Mouse (Mus musculus) midbrain, embryonic 16.5 days (tissue): ENCODE data around the gene Atp2a2. TPM values are rescaled to one million over a fixed set of nuclear protein-coding genes. Genes with fewer than 3 reads are reported as not detected.
A peak's percentile ranks its signal among the peaks of the same experiment; 100 is the strongest.

Source experiments
- ATAC-seq: fragments of 200-750 bp; cut with Nextera tagmentation; 2 replicates; pipeline ENCODE4 v1.8.0; 2017; ENCODE audit warnings: moderate TSS enrichment
- H3K27ac ChIP-seq: fragments of 300-500 bp; sonication (generic); 2 replicates; pipeline ENCODE4 v1.5.1; 2014; ENCODE audit warnings: mild to moderate bottlenecking, low read length, mixed read lengths
- H3K27me3 ChIP-seq: fragments of 300-500 bp; sonication (generic); 2 replicates; pipeline ENCODE4 v1.6.1; 2014; ENCODE audit warnings: low read depth, low read length, mixed read lengths; ENCODE audit not compliant: control insufficient read depth, insufficient read depth
- H3K36me3 ChIP-seq: fragments of 300-500 bp; sonication (generic); 2 replicates; pipeline ENCODE4 v1.6.1; 2014; ENCODE audit warnings: mild to moderate bottlenecking, low read length, moderate library complexity, mixed read lengths; ENCODE audit not compliant: control insufficient read depth, insufficient read depth
- H3K4me1 ChIP-seq: fragments of 300-500 bp; sonication (generic); 2 replicates; pipeline ENCODE4 v1.6.1; 2014; ENCODE audit warnings: mild to moderate bottlenecking, low read length, mixed read lengths; ENCODE audit not compliant: control insufficient read depth, insufficient read depth
- H3K4me2 ChIP-seq: fragments of 300-500 bp; sonication (generic); 2 replicates; pipeline ENCODE4 v1.6.1; 2014; ENCODE audit warnings: mild to moderate bottlenecking, low read length, mixed read lengths
- H3K4me3 ChIP-seq: fragments of 300-500 bp; sonication (generic); 2 replicates; pipeline ENCODE4 v1.5.1; 2014; ENCODE audit warnings: low read depth, mild to moderate bottlenecking, low read length, moderate library complexity, mixed read lengths
- H3K9ac ChIP-seq: fragments of 300-500 bp; sonication (generic); 2 replicates; pipeline ENCODE4 v1.6.1; 2014; ENCODE audit warnings: low read depth, low read length, mixed read lengths
- H3K9me3 ChIP-seq: fragments of 300-500 bp; sonication (generic); replicated peaks from 2 replicates; pipeline ENCODE4 v1.6.1; 2014; ENCODE audit warnings: mild to moderate bottlenecking, low read length, mixed read lengths; ENCODE audit not compliant: control insufficient read depth, poor library complexity, severe bottlenecking
- WGBS: fragments of 180-500 bp; shearing (Covaris S2); extraction: QIAGEN DNeasy Blood & Tissue Kit; methylation state at CpG from one replicate; pipeline ENCODE4 v1.1.7; 2014; 5-methylcytosine and 5-hydroxymethylcytosine counted together
- polyA plus RNA-seq: library from polyadenylated mRNA; unstranded; fragments of >200 nt; fragmentation: Nextera tagmentation; extraction: Ambion mirVana; gene quantifications from 2 replicates; pipeline ENCODE4 v1.2.1, GENCODE M21; 2015

Atp2a2 gene
- polyA plus RNA-seq, 1 experiment from 2014 or later: 45.6 TPM

GRCm38 (mm10) chr5:122533884-122534283 lies 31.9 kb upstream of the Atp2a2 start:
- 77% methylated on average over 8 of the region's 8 CpGs for WGBS

GRCm38 (mm10) chr5:122529913-122530604 lies 28.0 kb upstream of the Atp2a2 start:
- Histone ChIP-seq H3K9ac (no peak overlapping the region), H3K4me1 (0 out of 2 replicates have a peak, but pooled peaks cover 2% of the 10 kb centered on the region), H3K9me3 (no peaks in the 10 kb centered on the region), H3K4me3 (no peak overlapping the region), H3K36me3 (no peaks in the 10 kb centered on the region), H3K27me3 (no peaks in the 10 kb centered on the region), H3K27ac (no peak overlapping the region), H3K4me2 (no peak overlapping the region)
- WGBS: 81% methylated on average over 9 of the region's 9 CpGs
- ATAC-seq: no peak

More at GRCm38 (mm10) chr5:122533884-122534283, 31.9 kb upstream of the Atp2a2 start:
- H3K9me3 ChIP-seq: no peaks in the 10 kb centered on the region
- no peak overlapping the region for H3K4me2 ChIP-seq
- H3K4me3 ChIP-seq: no peak overlapping the region
- no peak overlapping the region for H3K27ac ChIP-seq
- no peaks in the 10 kb centered on the region for H3K27me3 ChIP-seq
- no peak for ATAC-seq
- H3K36me3 ChIP-seq: peaks cover 8% of the 10 kb centered on the region; the same call in 1 of the 2 replicates
- H3K4me1 ChIP-seq: 0 out of 2 replicates have a peak, but pooled peaks cover 2% of the 10 kb centered on the region
- H3K9ac ChIP-seq: no peak overlapping the region

GRCm38 (mm10) chr5:122529316-122529715 lies 27.3 kb upstream of the Atp2a2 start:
- WGBS: 67% methylated on average over 3 of the region's 3 CpGs
- no peak overlapping the region for H3K27ac ChIP-seq
- H3K4me3 ChIP-seq: no peak overlapping the region

GRCm38 (mm10) chr5:122528591-122528990 lies 26.6 kb upstream of the Atp2a2 start:
- ATAC-seq: no peak
- Histone ChIP-seq H3K4me1 (0 out of 2 replicates have a peak, but pooled peaks cover 2% of the 10 kb centered on the region), H3K27me3 (no peaks in the 10 kb centered on the region), H3K4me3 (no peak overlapping the region), H3K9ac (no peak overlapping the region), H3K36me3 (no peaks in the 10 kb centered on the region), H3K9me3 (no peaks in the 10 kb centered on the region), H3K4me2 (no peak overlapping the region), H3K27ac (0 out of 2 replicates have a peak overlapping the region, but pooled peaks have one; percentile 10)
- 68% methylated on average over 3 of the region's 3 CpGs for WGBS

More at GRCm38 (mm10) chr5:122529316-122529715, 27.3 kb upstream of the Atp2a2 start:
- ATAC-seq: no peak
- 0 out of 2 replicates have a peak, but pooled peaks cover 2% of the 10 kb centered on the region for H3K4me1 ChIP-seq
- H3K36me3 ChIP-seq: no peaks in the 10 kb centered on the region
- no peak overlapping the region for H3K9ac ChIP-seq
- H3K9me3 ChIP-seq: no peaks in the 10 kb centered on the region
- no peaks in the 10 kb centered on the region for H3K27me3 ChIP-seq
- no peak overlapping the region for H3K4me2 ChIP-seq

- Histone ChIP-seq H3K4me1 (0 out of 2 replicates have a peak, but pooled peaks cover 2% of the 10 kb centered on the region), H3K4me3 (no peak overlapping the region), H3K9ac (no peak overlapping the region), H3K9me3 (no peaks in the 10 kb centered on the region), H3K27me3 (no peaks in the 10 kb centered on the region), H3K4me2 (no peak overlapping the region), H3K36me3 (no peaks in the 10 kb centered on the region), H3K27ac (no peak overlapping the region)
- no peak for ATAC-seq
- WGBS: 60% methylated on average over 11 of the region's 11 CpGs
Measured at GRCm38 (mm10) chr5:122527761-122528160, 25.7 kb upstream of the Atp2a2 start.

GRCm38 (mm10) chr5:122526878-122527730 lies 25.1 kb upstream of the Atp2a2 start:
- 77% methylated on average over 15 of the region's 15 CpGs for WGBS
- Histone ChIP-seq H3K9me3 (no peaks in the 10 kb centered on the region), H3K9ac (no peak overlapping the region), H3K27me3 (no peaks in the 10 kb centered on the region), H3K4me3 (no peak overlapping the region), H3K4me1 (0 out of 2 replicates have a peak, but pooled peaks cover 2% of the 10 kb centered on the region), H3K36me3 (no peaks in the 10 kb centered on the region), H3K27ac (peak overlapping the region; percentile 23; the same call in 1 of the 2 replicates), H3K4me2 (no peak overlapping the region)
- ATAC-seq: no peak

- no peak overlapping the region for H3K9ac ChIP-seq
- H3K4me1 ChIP-seq: 0 out of 2 replicates have a peak, but pooled peaks cover 2% of the 10 kb centered on the region
- no peaks in the 10 kb centered on the region for H3K36me3 ChIP-seq
- no peaks in the 10 kb centered on the region for H3K27me3 ChIP-seq
- no peaks in the 10 kb centered on the region for H3K9me3 ChIP-seq
- WGBS: 91% methylated on average over 9 of the region's 9 CpGs
- H3K4me3 ChIP-seq: no peak overlapping the region
- peak; percentile 80 for ATAC-seq
- H3K4me2 ChIP-seq: no peak overlapping the region
- peak overlapping the region; percentile 23; the same call in 1 of the 2 replicates for H3K27ac ChIP-seq
Measured at GRCm38 (mm10) chr5:122526405-122526804, 24.4 kb upstream of the Atp2a2 start.

- ATAC-seq: no peak
- Histone ChIP-seq H3K9ac (no peak overlapping the region), H3K27ac (no peak overlapping the region), H3K4me3 (no peak overlapping the region), H3K4me1 (0 out of 2 replicates have a peak, but pooled peaks cover 2% of the 10 kb centered on the region), H3K27me3 (no peaks in the 10 kb centered on the region), H3K4me2 (no peak overlapping the region), H3K9me3 (no peaks in the 10 kb centered on the region), H3K36me3 (no peaks in the 10 kb centered on the region)
- WGBS: 83% methylated on average over 14 of the region's 14 CpGs
Measured at GRCm38 (mm10) chr5:122525238-122525931, 23.4 kb upstream of the Atp2a2 start.
